Mouse (Mus musculus): ENCODE measurements at regions not wholly inside any gene's neighbourhood (a gene's known extent, or its start where the extent isn't known, plus 50 kb on each side); places are given as distances from the start of the nearest gene placed in this dataset.

- no peaks in the 10 kb centered on the region; the same call in 1 of the 2 replicates for H3K9me3 ChIP-seq (ENCODE audit: control insufficient read depth, low read length)
- WGBS, result 87% methylated on average over 23 of the region's 23 CpGs
- no peaks in the 10 kb centered on the region for H3K36me3 ChIP-seq (ENCODE audit: control insufficient read depth, insufficient read depth, low read length)
- H3K27ac ChIP-seq (ENCODE audit: low read depth, low read length), result no peak overlapping the region
- no peak overlapping the region for H3K9ac ChIP-seq (ENCODE audit: low read length)
- no peak overlapping the region for H3K4me3 ChIP-seq (ENCODE audit: low read depth, low read length)
- no peak overlapping the region for H3K4me2 ChIP-seq
- ATAC-seq (ENCODE audit: low FRiP score), result no peak
- no peaks in the 10 kb centered on the region for H3K27me3 ChIP-seq (ENCODE audit: control insufficient read depth, insufficient read depth, low read length)
- H3K4me1 ChIP-seq (ENCODE audit: control insufficient read depth, insufficient read depth, low read length), result no peaks in the 10 kb centered on the region
- no peak for DNase-seq (ENCODE audit: low spot score, missing footprints)
Measured at GRCm38 (mm10) chr9:50421572-50422285, 72.6 kb upstream of the Plet1 start.

DNA sequence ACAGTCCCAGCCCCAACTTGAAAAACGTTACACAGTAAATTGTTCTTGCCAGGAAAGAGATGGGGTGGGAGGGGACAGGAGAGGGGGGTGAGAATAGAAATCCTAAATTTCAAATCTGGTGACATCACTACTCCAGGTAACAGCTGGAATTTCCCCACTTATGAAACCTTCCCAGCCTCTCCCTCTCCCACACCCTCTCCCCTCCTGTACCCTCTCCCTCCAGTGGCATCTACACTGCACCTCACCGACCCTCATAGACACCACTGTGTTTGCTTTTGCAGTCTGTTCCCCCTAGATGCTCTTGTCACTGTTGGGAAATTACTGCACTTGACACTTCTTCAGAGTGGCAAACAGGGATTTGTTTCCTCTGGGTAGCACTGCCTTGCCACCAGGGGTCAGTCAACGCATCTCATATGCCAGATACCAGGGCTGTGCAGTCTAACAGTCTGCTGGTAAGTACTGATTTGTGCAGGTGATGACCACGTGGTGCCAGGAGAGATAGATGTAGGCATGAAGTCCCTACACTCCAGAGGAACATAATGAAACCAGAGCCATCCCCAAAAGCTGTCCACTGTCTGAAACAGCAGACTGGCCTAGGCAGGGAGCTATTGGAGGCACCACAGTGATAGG lies 68.3 kb upstream of the Plet1 start:
- no peak overlapping the region for H3K4me3 ChIP-seq (ENCODE audit: low read depth, low read length)
- H3K4me2 ChIP-seq, result no peak overlapping the region
- WGBS, result 40% methylated on average over 4 of the region's 4 CpGs
- no peaks in the 10 kb centered on the region; the same call in 1 of the 2 replicates for H3K9me3 ChIP-seq (ENCODE audit: control insufficient read depth, low read length)
- no peak overlapping the region for H3K9ac ChIP-seq (ENCODE audit: low read length)
- H3K4me1 ChIP-seq (ENCODE audit: control insufficient read depth, insufficient read depth, low read length), result no peaks in the 10 kb centered on the region
- H3K27me3 ChIP-seq (ENCODE audit: control insufficient read depth, insufficient read depth, low read length), result no peaks in the 10 kb centered on the region
- H3K27ac ChIP-seq (ENCODE audit: low read depth, low read length), result no peak overlapping the region
- ATAC-seq (ENCODE audit: low FRiP score) (no peak), DNase-seq (ENCODE audit: low spot score, missing footprints) (no peak)
- no peaks in the 10 kb centered on the region for H3K36me3 ChIP-seq (ENCODE audit: control insufficient read depth, insufficient read depth, low read length)

DNA sequence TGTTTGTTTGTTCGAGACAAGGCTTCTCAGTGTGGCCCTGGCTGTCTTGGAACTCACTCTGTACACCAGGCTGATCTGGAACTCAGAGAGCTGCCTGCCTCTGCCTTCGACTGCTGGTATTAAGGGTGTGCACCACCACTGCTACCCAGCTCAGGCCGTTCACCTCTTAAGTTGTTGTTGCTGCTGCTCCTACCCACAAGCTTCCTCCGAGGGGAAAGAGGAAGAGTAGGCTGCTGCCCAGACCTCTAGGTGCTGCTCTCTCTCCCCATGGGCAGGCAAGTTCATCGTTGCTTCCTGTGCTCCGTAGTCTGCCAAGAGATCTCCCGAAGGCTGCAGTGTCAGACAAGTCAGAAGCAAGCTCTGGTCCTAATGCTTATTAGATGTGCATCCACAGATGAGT lies 64.2 kb upstream of the Plet1 start:
- Histone ChIP-seq H3K4me2 (no peak overlapping the region), H3K4me3 (ENCODE audit: low read depth, low read length) (no peak overlapping the region), H3K27me3 (ENCODE audit: control insufficient read depth, insufficient read depth, low read length) (no peaks in the 10 kb centered on the region), H3K9me3 (ENCODE audit: control insufficient read depth, low read length) (no peaks in the 10 kb centered on the region), H3K27ac (ENCODE audit: low read depth, low read length) (no peak overlapping the region), H3K9ac (ENCODE audit: low read length) (no peak overlapping the region), H3K36me3 (ENCODE audit: control insufficient read depth, insufficient read depth, low read length) (no peaks in the 10 kb centered on the region), H3K4me1 (ENCODE audit: control insufficient read depth, insufficient read depth, low read length) (no peaks in the 10 kb centered on the region)
- ATAC-seq (ENCODE audit: low FRiP score), result no peak
- DNase-seq (ENCODE audit: low spot score, missing footprints), result no peak
- WGBS, result 84% methylated on average over 7 of the region's 7 CpGs

DNA sequence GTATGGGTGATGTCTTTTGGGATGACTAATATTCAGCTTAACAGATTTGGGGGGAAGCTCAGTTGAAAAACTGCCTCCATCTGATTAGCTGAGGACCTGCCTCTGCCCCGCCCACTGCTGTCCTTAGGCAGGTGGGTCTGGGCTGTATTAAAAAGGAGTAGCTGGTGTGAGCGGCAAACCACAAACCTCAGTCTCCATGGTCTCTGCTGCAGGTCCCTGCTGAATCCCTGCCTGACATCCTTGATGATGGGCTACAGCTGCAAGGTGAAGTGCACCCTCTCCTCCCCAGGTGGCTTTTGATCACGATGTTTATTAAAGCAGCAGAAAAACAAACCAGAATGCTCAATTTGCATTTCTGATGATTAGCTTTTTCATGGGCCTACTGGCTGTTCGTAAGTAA lies 60.8 kb upstream of the Plet1 start:
- DNase-seq (ENCODE audit: low spot score, missing footprints) (no peak), ATAC-seq (ENCODE audit: low FRiP score) (no peak)
- Histone ChIP-seq H3K27me3 (ENCODE audit: control insufficient read depth, insufficient read depth, low read length) (no peaks in the 10 kb centered on the region), H3K4me1 (ENCODE audit: control insufficient read depth, insufficient read depth, low read length) (no peaks in the 10 kb centered on the region), H3K36me3 (ENCODE audit: control insufficient read depth, insufficient read depth, low read length) (no peaks in the 10 kb centered on the region), H3K27ac (ENCODE audit: low read depth, low read length) (no peak overlapping the region), H3K4me2 (no peak overlapping the region), H3K9me3 (ENCODE audit: control insufficient read depth, low read length) (no peaks in the 10 kb centered on the region), H3K4me3 (ENCODE audit: low read depth, low read length) (no peak overlapping the region), H3K9ac (ENCODE audit: low read length) (no peak overlapping the region)
- 84% methylated on average over 4 of the region's 4 CpGs for WGBS

DNA sequence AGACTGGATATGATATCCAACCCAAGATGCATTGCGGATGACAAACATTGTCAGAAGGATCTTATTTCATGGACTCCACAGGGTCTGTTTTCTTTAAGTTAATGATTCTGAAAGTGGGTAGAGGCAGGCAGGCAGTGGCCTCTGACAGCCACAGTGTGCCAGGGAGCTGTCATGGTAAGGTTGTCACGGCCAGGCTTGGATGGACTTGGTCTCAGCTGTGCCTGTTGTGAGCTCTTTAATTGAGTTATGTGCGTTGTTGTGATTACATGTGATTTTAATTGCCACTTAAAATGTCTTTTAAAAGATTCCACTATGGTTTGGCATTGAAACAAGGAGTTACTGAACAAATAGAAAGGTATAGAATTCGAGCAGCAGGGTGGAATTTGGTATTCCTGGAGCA lies 60.3 kb upstream of the Plet1 start:
- H3K4me1 ChIP-seq (ENCODE audit: control insufficient read depth, insufficient read depth, low read length), result no peaks in the 10 kb centered on the region
- H3K9me3 ChIP-seq (ENCODE audit: control insufficient read depth, low read length), result no peaks in the 10 kb centered on the region
- WGBS, result 75% methylated on average over 4 of the region's 4 CpGs
- no peak overlapping the region for H3K27ac ChIP-seq (ENCODE audit: low read depth, low read length)
- H3K4me2 ChIP-seq, result no peak overlapping the region
- H3K36me3 ChIP-seq (ENCODE audit: control insufficient read depth, insufficient read depth, low read length), result no peaks in the 10 kb centered on the region
- no peak overlapping the region for H3K9ac ChIP-seq (ENCODE audit: low read length)
- H3K4me3 ChIP-seq (ENCODE audit: low read depth, low read length), result no peak overlapping the region
- DNase-seq (ENCODE audit: low spot score, missing footprints) (no peak), ATAC-seq (ENCODE audit: low FRiP score) (no peak)
- H3K27me3 ChIP-seq (ENCODE audit: control insufficient read depth, insufficient read depth, low read length), result no peaks in the 10 kb centered on the region

GRCm38 (mm10) chr9:50437830-50438722 lies 56.2 kb upstream of the Plet1 start:
- WGBS, result 18% methylated on average over 17 of the region's 17 CpGs
- ATAC-seq (ENCODE audit: low FRiP score) (peak; percentile 82), DNase-seq (ENCODE audit: low spot score, missing footprints) (peak; percentile 98)
- Histone ChIP-seq H3K27me3 (ENCODE audit: control insufficient read depth, insufficient read depth, low read length) (no peaks in the 10 kb centered on the region), H3K36me3 (ENCODE audit: control insufficient read depth, insufficient read depth, low read length) (no peaks in the 10 kb centered on the region), H3K9me3 (ENCODE audit: control insufficient read depth, low read length) (no peaks in the 10 kb centered on the region), H3K4me3 (ENCODE audit: low read depth, low read length) (peak overlapping the region; percentile 10; the same call in 1 of the 2 replicates), H3K9ac (ENCODE audit: low read length) (no peak overlapping the region), H3K27ac (ENCODE audit: low read depth, low read length) (no peak overlapping the region), H3K4me2 (peak overlapping the region; percentile 41), H3K4me1 (ENCODE audit: control insufficient read depth, insufficient read depth, low read length) (no peaks in the 10 kb centered on the region)

- H3K4me3 ChIP-seq (ENCODE audit: low read depth, low read length), result no peak overlapping the region
- no peak overlapping the region for H3K9ac ChIP-seq (ENCODE audit: low read length)
- no peaks in the 10 kb centered on the region for H3K36me3 ChIP-seq (ENCODE audit: control insufficient read depth, insufficient read depth, low read length)
- no peaks in the 10 kb centered on the region for H3K27me3 ChIP-seq (ENCODE audit: control insufficient read depth, insufficient read depth, low read length)
- H3K27ac ChIP-seq (ENCODE audit: low read depth, low read length), result no peak overlapping the region
- H3K9me3 ChIP-seq (ENCODE audit: control insufficient read depth, low read length), result no peaks in the 10 kb centered on the region
- H3K4me2 ChIP-seq, result no peak overlapping the region
- DNase-seq (ENCODE audit: low spot score, missing footprints), result no peak
- no peak for ATAC-seq (ENCODE audit: low FRiP score)
- 67% methylated on average over 7 of the region's 7 CpGs for WGBS
- no peaks in the 10 kb centered on the region for H3K4me1 ChIP-seq (ENCODE audit: control insufficient read depth, insufficient read depth, low read length)
Measured at GRCm38 (mm10) chr9:50438738-50439137, 55.6 kb upstream of the Plet1 start.

DNA sequence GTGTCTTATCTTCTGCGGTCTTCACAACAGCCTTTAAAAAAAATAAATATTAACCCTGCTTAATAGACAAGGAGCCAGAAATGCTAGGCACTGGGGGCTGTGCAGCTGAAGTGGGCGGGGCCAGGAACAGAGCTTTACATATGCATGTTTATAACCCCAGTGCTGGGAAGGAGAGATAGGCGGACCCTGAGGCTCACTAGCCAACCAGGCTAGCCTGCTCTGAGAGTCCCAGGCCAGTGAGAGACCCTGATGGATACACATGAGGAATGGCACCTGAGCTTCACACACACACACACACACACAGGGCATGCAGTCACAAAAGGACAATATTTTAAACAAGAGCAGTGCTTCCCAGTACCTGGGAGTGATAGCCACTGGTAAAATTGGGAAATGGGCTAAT lies 54.1 kb upstream of the Plet1 start:
- H3K4me2 ChIP-seq, result no peak overlapping the region
- no peaks in the 10 kb centered on the region for H3K4me1 ChIP-seq (ENCODE audit: control insufficient read depth, insufficient read depth, low read length)
- whole genome bisulfite sequencing, result 71% methylated on average over 3 of the region's 3 CpGs
- no peak for ATAC-seq (ENCODE audit: low FRiP score)
- no peak for DNase-seq (ENCODE audit: low spot score, missing footprints)
- H3K4me3 ChIP-seq (ENCODE audit: low read depth, low read length), result no peak overlapping the region
- H3K36me3 ChIP-seq (ENCODE audit: control insufficient read depth, insufficient read depth, low read length), result no peaks in the 10 kb centered on the region
- H3K27ac ChIP-seq (ENCODE audit: low read depth, low read length), result no peak overlapping the region
- H3K27me3 ChIP-seq (ENCODE audit: control insufficient read depth, insufficient read depth, low read length), result no peaks in the 10 kb centered on the region
- no peak overlapping the region for H3K9ac ChIP-seq (ENCODE audit: low read length)
- no peaks in the 10 kb centered on the region for H3K9me3 ChIP-seq (ENCODE audit: control insufficient read depth, low read length)

DNA sequence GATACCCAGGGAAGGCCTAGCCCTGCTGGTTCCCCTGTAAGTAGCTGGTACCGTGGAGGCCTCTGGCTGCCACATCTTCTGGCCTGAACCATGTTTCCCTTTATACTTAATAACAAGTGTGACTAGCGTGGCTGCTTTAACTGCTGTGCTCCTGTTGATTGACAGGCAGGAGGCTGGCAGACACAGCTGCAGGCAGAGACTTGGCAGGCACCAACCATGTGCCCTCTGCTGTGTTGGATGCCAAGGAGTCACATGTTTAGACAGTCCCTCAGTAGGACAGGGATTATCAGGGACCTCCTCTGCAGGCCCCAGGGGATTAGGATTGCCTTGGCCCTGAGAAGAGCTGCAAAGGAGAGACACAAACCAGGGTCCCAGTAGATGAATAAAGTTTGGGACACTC lies 53.6 kb upstream of the Plet1 start:
- DNase-seq (ENCODE audit: low spot score, missing footprints) (no peak), ATAC-seq (ENCODE audit: low FRiP score) (no peak)
- Histone ChIP-seq H3K36me3 (ENCODE audit: control insufficient read depth, insufficient read depth, low read length) (no peaks in the 10 kb centered on the region), H3K9me3 (ENCODE audit: control insufficient read depth, low read length) (no peaks in the 10 kb centered on the region), H3K9ac (ENCODE audit: low read length) (no peak overlapping the region), H3K4me2 (no peak overlapping the region), H3K4me1 (ENCODE audit: control insufficient read depth, insufficient read depth, low read length) (no peaks in the 10 kb centered on the region), H3K27me3 (ENCODE audit: control insufficient read depth, insufficient read depth, low read length) (no peaks in the 10 kb centered on the region), H3K27ac (ENCODE audit: low read depth, low read length) (no peak overlapping the region), H3K4me3 (ENCODE audit: low read depth, low read length) (no peak overlapping the region)
- 80% methylated on average over 2 of the region's 2 CpGs for WGBS

Data from midbrain, embryonic 11.5 days (tissue).